Mouse (Mus musculus): ENCODE data around the gene Lyst. TPM values are rescaled to one million over a fixed set of nuclear protein-coding genes. Genes with fewer than 3 reads are reported as not detected.
A peak's percentile ranks its signal among the peaks of the same experiment; 100 is the strongest.
"Not testable (repeated sequence)": the region's sequence is repeated elsewhere in the genome, so short reads cannot be mapped to it uniquely, and the experiment has no call there.

Gene Lyst
- total RNA-seq, 2 experiments from 2014 or later = 6.5 to 9.5 TPM

DNA sequence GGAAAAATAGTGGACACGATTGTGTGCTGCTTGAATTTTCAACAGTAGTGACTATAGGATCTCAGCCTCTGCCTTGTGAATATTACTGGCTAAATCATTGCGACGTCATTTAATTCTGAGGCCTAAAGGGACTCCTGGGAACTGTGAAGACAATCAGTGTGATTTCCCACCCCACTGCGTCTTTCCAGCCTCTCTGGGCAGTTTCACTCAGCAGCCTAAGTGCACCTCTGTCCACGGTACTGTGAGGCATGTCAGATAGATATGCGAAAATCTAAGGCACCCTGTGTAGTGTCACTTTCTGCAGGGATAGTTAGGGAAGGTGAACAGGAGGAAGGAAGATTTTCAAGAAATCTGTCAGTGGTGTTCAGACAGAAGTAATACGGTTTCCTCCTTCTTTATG is 193.1 kb downstream of the Lyst start:
- DNase-seq = no peak

GRCm38 (mm10) chr13:13783894-13784419 is 193.8 kb downstream of the Lyst start, which contains the start of gene Gng4:
Gene Gng4, plus strand, starts transcription at chr13:13784059.
- peak; percentile 28 for DNase-seq

GRCm38 (mm10) chr13:13784420-13784936 is 194.3 kb downstream of the Lyst start:
- DNase-seq = no peak

DNA sequence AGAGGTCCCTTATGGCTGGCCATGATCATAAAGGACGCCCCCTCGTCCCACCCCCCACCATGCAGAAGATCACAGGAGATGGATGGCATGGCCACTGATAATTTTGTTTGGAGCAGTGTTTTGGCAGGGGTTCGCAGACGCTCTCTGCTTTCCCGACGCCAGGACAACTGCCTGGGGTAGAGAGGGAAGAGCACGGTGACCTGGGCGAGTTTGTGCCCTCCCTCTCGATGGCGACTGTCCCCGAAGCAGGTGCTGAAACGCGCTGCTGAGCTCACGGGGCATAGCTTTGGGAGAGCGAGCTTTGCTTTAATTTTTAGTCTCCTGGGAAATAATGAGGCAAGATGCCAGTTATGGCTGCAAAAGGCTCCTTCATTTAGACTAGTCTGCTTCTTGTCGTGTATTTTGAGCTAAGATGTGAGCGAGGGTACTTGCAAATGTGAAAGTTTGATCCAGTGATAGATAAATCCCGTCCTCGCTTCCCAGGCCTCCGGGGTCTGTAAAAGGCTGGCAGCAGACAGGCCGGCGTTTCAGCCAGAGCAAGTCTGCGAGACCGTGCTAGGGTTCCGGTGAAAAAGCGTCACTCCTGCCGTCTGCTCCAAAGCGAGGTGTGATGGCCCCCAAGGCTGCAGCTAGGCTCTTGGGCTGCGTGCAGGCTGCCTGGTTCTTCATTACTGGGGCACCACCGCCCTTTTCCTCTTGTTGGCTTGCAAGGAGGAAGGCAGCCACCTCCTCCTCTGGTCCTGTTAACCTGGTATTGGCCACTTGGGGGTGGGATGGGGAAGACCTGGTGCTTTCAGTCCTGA is 195.0 kb downstream of the Lyst start:
- no peak for DNase-seq

DNA sequence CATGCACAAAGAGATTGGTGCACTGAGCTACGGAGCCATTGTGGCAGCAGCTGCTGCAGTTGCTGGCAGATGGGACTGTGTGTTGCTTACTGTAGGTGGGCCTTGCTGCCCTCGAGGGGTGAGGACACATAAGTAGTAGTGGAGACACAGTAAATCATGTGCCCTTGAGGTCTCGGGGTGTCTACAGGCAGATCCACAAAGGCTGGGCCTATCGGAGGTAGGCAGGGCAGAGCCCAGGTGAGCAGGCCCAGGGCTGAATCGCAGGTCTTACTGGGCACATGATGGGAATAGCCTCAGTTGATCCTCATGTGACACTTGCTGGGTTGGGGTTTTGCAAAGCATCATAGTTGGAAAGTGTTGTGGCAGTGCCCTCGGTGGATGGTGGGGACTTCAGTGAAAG is 196.8 kb downstream of the Lyst start:
- DNase-seq = no peak

DNA sequence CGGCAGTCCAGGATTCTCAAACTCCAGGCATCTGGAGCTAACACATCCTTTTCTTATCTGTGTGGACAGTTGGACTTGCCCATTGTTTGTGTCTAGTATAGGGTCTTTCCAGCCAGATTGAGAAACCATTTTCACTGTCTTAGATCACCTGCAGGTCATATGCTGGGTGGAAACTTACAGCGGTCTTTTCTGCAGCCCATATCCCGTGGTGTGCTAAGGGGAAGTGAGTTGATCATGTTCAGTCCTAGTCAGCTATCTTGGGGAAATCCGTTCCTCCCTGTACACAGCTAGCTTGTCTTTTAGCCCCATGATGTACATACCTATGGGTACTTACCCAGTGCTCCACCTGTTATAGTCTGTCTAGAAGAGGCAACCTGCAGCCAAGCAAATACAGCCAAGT is 197.9 kb downstream of the Lyst start:
- no peak for DNase-seq

DNA sequence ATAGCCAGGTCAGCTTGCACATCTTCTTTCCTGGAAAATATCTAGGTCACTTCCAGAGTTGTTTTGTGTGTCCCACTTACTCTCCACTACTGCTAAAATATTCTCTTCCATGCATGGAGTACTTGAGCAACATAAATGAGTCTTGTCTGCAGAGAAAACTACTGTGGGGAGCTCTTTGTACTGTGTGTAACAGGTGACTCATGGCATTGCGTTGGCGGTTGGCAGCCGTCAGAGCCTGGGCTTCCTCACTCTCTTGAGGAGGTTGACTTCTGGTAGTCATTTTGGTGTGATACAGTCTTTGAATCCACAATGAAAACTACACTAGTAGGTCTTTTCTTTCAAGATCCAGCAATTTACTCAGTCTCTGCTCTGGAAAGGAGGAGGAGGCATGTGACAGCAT is 201.8 kb downstream of the Lyst start:
- DNase-seq = no peak

DNA sequence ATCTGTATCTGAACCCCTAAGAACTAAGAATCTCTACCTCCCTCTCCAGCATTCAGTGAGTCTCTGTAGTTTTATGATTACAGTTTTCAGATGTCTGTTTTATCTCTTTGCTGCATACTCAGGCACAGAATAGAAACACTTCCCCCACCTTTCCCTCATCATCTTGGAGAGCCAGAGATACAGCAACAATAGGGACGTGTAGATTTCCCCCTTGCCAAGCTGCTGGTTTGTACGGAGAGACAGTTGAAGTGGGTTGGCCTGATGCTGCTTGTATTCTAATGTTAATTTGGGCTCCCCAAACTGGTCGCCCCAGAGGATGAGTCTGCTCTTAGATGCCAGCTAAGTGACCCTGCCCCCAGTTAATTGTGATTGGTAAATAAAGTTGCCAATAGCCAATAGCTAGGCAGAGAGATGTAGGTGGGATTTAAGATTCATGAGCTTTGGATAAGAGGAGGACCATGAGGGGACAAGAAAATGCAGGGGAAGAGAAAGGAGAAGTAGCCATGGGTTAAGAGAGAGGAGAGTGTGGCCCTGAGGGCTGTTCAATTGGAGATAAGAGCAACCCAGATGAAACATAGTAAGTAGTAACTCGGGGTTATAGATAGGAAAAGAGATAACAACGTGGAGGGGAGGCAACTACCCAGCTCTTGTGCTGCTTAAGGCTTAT is 205.1 kb downstream of the Lyst start:
- no peak for DNase-seq

- no peak for DNase-seq
These were observed 205.9 kb downstream of the Lyst start for GRCm38 (mm10) chr13:13796082-13796481.

- not testable (repeated sequence) for DNase-seq
These were observed 207.6 kb downstream of the Lyst start for GRCm38 (mm10) chr13:13797816-13798215.

DNA sequence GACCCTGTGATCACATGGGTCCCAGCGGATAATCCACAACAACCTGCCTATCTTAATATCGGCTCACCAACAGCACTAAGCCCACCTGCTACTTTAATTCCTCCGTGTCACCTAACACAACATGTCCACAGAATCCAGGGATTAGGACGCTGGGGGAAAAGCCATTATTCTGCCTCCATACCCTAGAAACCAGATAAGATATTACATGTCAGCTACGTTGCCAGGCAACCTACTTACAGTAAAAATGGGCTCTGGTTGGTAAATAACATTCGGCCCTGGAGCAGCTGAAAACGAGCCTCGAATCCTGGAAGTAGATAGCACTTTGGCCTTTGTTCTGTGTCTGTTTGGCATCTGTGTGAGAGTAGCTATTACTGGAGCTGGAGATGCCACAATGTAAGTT is 208.6 kb downstream of the Lyst start:
- no peak for DNase-seq

- DNase-seq = no peak
These were observed 218.3 kb downstream of the Lyst start for GRCm38 (mm10) chr13:13808337-13809132.

DNA sequence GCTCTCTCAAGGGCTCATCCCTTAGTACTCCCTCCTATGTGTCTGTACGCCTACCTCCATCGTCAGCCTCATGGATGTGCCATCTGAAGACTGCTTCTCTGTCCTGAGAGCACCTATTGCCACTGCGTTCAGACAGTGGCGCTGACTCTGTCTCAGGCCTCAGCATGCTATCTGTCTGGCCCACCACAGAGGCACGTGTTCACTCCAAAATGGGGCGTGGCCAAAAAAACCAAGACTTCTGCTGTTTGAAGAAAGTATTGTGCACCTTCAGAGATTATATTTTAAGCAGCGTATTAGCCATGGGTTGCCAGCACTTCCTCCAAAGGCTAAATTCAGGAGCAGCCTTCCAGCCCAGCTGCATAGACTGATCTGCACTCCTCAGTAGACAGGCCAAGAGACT is 220.7 kb downstream of the Lyst start:
- no peak for DNase-seq

GRCm38 (mm10) chr13:13818696-13819095 is 228.5 kb downstream of the Lyst start:
- DNase-seq = no peak

DNA sequence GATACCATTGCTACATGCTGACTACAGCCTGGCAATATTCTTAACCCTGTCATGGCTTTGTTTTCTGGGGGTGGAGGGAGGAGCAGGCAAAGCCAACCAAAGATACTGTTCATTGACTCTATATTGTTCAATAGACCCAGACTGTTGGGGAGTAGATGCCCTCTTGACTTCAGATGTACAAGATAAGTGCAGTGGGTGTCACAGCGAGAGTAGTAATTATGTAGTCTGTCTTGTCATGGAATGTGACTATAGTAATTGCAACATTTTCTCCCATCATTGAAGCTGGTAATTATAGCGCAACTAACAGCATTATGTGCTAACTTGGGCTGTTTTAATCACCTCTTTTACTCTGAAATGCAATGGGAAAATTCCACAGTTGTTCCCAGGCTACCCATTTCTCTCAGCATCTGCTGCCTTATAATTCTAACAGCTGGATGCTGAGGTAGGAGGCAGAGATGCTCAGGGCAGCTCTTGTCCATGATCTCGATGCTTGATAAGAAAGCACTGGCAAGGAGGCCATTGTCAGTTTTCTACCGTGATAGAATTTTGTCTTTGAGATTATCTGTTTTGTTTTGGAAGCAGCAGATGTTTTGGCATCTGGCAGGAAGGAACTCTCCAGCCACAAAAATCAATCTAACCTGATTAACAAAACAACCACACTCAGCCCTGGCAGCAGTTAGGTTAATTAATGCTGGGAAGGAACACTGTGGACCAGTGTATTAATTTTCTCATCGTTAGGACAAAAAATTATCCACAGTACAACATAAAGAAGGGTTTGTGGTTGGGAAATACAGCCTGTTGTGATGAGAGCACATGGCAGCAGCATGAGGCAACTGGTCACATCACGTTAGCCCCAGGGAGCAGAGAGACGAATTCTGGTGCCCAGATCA is 230.3 kb downstream of the Lyst start:
- no peak for DNase-seq

DNA sequence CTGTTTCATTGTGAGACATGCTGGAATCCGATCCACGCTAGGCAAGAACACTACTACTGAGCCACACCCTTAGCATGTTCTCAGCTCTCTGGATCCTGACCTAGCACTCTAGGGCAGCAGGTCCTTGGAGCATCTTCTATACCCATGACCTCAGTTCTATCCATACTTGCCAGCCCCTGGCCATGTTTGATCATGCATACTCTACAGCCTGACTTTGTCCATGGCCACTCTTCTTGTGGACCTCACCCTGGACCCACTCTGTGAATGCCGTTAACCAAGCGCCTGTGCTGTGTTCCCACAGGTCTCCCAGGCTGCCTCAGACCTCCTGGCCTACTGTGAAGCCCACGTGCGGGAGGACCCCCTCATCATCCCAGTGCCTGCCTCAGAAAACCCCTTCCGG is 234.7 kb downstream of the Lyst start:
- DNase-seq = no peak

GRCm38 (mm10) chr13:13826533-13826932 is 236.3 kb downstream of the Lyst start:
- no peak for DNase-seq

- DNase-seq = no peak
These were observed 237.9 kb downstream of the Lyst start for GRCm38 (mm10) chr13:13828125-13828524.
